Mouse (Mus musculus): Measurements from ENCODE around the gene Alkbh4.
A peak's percentile ranks its signal among the peaks of the same experiment; 100 is the strongest.
"Not testable (repeated sequence)": the region's sequence is repeated elsewhere in the genome, so short reads cannot be mapped to it uniquely, and the experiment has no call there.

Alkbh4 gene

DNA sequence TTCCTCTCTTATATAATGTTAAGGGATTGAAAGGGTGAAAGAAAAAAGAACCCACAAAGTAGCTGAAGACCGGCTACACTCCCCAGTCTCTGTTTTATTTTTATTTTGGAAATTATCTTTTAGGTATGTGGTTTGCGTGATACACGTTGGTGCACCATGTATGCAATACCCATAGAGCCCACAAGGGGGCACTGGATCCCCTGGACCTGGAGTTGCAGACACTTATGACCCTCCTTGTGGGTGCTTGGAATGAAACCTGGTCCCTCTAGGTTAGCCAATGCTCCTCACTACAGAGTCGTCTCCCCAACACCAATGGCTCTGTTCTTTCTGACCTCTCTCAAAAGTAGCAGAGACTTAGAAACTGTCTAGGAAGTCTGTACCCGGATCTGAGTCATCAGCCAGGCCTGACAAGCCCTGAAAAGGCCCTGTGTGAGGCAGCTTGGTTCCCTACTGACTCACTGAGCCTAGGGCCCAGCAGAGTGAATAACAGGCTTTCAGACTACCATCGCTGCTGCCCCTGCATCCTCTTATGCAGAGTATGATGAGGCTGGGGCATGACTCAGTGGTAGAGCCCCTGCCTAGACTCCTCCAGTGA lies 7.3 kb downstream of the Alkbh4 start:
- DNase-seq (ENCODE audit: low read depth, low spot score), result no peak

DNA sequence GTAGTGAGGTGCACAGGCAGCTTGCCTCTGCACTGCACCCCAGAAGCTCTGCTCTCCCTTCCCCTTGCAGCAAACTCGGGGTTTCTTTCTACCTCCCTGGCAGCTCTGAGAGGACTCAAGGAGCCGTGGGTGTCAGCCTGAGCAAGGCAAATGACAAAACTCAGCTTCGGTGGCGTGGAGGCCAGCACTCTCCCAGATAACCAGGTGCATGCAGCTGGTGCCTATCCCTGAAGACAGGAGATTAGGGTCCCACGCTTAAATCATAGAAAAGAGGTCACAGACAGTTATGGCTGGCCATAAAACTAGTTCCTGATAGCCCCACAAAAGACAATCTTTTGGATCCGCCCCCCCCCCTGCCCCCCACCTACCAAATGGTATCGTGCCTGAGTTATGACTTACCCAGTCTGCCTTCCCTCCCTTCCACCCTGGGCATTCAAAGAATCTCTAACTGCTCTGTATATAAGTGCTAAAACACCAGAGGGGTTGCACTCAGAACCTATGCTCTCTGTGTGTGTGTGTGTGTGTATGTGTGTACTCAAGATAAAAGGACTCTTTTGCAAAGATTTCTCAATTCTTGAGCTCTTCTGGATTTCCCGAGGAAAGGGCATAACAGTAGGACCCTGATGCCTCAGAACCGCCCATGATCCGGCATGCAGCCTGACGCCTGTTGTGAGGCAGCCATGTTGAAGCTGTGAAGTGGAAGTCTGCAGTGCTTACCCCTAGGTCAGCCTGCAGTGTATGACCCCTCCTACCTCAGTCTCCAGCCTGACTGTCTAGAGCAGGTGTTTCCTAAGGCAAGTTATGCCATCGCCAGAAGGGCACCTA lies 8.9 kb downstream of the Alkbh4 start:
- DNase-seq (ENCODE audit: low read depth, low spot score), result no peak

DNA sequence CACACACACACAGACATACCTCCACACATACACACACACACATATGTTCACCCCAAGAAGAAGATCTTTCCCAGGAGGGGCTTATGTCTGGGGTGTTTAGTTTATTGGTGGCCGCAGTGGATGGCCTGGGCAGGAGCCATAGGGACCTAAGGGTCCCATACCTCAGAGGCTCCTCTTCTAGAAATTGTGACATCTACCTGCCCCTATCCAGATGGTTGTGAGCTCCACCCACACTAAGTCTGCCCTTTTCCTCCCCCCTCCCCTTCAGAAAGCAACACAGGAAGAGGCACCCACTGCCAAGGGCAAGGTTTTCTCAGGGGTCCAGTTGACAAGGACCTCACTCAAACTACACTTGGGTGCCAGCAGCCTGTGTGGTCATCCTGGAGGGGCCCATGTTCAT lies 11.0 kb downstream of the Alkbh4 start:
- no peak for DNase-seq (ENCODE audit: low read depth, low spot score)

DNA sequence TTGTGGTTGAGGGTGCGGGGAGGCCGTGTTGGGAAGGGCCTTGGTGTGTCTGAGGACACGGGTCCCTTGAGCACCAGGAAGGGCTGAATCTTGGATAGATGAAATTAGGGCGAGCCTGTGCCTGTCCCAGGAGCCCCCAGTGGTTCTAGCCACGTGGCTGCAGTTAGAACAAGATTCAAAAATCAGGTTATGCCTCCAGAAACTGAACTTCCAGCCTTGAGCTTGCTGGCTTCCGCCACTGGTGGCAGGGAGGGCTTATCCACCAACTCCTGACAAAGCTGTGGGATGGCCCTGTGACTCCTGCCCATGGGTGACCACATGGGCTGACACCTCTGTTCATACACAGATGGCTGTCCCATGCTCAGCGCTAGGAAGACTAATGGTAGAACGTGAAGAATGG lies 11.8 kb downstream of the Alkbh4 start:
- DNase-seq (ENCODE audit: low read depth, low spot score), result no peak

DNA sequence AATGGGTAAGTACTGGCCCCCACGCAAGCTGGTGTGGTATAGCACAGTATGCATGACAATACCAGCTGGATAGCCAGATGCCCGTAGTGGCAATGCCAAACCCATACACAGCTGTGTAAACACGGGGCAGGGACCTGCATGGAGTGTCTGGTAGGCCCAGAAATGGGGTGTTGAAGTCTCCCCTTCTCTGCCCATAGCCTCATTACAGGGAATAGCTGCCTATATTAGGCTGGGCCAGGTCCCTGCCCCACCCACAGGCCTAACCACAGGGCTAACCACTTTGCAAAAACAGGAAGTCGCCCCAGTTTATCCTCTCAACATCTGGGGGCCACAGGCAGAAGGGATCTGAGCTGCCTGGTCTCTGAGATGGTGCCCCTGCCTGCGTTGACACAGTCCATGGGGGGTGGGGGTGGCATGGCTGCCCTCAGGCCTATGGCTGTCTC lies 13.2 kb downstream of the Alkbh4 start:
- not testable (repeated sequence) for DNase-seq (ENCODE audit: low read depth, low spot score)

DNA sequence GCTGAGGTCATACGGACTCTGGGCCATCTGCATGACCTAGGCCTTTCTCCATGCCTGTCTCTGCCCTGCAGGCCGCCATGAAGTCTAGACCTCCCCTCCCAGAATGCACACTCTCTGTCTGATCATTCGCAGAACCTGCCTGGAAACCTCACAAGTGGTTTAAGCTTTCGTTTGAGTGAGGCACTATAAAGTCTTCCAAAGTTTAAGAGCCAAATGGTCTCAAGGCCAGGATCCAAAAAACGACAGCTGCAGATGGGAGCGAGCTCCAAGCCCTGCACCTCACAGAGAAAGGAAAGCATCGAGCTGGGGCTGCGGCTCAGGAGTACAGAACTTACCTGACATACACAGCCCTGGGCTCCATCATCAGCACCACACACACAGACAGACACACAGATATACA lies 16.4 kb downstream of the Alkbh4 start:
- no peak for DNase-seq (ENCODE audit: low read depth, low spot score)

DNA sequence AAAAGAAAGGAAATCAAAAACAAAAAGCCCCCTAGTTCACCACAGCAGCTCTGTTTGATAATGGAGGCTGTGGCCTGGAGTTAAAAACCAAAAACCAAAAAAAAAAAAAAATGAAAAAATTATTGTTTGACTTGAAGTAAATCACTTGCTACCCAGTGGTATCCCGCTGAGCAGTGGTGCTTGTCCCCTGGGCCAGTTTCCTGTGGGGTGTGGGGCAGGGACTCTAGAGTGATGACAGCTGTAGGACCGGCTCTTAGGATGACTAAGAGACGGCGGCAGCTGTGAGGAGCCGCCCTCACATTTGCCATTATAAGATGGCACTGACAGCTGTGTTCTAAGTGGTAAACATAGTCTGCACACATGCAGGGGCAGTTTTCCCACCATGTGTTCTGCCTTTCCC lies 19.5 kb downstream of the Alkbh4 start:
- no peak for DNase-seq (ENCODE audit: low read depth, low spot score)

DNA sequence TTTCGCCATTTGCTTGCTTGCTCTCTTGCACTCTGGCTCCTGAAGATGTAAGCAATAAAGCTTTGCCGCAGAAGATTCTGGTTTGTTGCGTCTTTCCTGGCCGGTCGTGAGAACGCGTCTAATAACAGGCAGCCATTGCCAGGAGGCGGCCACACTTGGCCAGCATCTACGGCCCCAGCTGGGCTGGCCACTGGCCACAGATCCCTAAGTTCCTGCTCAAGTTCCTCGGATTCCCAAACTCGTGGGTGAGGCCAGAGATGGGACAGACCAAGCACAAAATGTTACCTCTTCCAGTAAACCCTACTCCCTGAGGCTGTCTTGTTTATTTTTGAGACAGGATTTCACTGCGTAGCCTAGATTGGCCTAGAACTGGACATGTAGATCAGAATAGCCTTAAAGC lies 24.1 kb downstream of the Alkbh4 start:
- not testable (repeated sequence) for DNase-seq (ENCODE audit: low read depth, low spot score)

DNA sequence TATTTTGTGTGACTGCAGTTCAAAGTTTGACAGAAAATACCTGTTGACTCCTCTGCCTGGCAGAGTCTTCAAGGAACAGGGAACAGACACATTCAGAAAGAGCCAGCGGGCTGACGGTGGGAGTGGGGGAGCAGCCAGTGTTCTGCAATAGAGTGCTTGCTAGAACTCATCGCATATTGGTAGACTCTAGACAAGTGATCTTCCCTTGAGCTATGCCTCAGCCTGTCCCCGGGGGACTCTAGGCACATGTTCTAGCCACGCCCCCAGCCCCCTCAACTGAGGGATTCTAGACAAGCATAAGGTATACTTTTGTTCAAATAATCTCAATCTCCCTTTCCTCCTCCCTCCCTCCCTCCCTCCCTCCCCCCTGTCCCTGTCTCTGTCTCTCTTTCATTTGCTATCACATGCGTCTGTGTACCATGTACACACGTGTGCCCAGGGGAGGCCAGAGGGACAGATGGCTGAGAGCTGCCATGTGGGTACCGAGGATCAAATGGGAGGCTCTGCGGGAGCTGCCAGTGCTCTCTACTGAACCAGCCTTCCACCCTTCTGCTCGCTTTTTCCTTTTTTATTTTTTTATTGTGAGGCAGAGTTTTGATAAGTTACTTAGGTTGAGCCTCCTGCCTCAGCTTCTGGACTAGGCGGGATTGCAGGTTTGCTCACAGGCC lies 28.0 kb downstream of the Alkbh4 start:
- no peak for DNase-seq (ENCODE audit: low read depth, low spot score)

DNA sequence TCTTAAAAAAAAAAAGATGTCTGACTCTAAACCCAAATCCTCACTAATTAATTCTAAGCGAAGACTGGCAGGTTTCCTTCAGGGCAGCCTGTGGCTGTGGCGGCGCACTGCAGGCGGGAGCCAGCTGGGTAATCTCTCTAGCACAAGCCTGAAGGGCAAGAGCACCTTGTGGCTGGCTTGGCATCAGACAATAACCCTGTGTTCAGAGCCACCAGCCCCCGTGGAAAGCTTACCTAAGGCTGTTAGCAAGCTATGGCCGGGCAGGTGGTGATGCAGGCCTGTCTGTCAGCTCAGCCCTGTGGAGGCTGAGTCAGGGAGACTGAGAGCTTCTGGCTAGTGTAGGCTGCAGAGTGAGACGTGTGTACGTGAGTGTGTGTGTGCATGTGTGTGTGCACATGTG lies 29.3 kb downstream of the Alkbh4 start:
- DNase-seq (ENCODE audit: low read depth, low spot score), result no peak

DNA sequence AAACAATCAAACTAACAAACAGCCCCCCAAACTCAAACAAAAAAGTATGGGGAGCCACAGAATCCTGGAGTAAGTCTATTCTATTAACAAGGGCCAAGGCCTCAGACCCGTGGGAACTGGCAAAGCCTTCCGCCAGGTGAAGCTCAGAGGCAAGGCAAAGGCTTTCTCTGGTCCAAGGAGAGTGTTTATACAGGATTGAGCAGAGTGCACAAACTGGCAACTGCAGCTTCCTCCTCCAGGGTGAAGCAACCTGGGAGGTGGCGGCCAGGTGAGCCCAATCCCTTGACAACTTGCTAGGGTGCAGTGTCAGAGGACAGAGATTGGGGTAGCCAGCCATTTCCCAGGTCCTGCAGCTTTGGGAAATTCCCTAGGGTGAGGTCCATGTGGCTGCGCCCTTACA lies 31.4 kb downstream of the Alkbh4 start:
- no peak for DNase-seq (ENCODE audit: low read depth, low spot score)

DNA sequence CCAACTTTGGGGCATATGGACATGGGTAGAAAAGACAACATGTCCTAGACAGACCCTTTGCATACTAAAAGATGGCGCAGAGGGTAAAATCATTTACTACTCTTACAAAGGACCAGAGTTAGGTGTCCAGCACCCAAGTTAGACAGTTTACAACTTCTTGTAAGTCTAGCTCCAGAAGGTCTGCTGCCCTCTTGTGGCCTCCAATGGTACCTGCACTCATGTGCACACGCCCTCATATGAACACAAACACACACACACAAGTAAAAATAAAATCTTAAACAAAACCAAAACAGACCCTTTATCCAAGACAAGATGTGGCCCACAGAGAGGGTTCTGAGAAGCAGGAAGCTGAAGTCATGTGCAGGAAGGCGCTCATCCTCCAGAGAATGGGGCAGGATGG lies 32.1 kb downstream of the Alkbh4 start:
- DNase-seq (ENCODE audit: low read depth, low spot score), result no peak

DNA sequence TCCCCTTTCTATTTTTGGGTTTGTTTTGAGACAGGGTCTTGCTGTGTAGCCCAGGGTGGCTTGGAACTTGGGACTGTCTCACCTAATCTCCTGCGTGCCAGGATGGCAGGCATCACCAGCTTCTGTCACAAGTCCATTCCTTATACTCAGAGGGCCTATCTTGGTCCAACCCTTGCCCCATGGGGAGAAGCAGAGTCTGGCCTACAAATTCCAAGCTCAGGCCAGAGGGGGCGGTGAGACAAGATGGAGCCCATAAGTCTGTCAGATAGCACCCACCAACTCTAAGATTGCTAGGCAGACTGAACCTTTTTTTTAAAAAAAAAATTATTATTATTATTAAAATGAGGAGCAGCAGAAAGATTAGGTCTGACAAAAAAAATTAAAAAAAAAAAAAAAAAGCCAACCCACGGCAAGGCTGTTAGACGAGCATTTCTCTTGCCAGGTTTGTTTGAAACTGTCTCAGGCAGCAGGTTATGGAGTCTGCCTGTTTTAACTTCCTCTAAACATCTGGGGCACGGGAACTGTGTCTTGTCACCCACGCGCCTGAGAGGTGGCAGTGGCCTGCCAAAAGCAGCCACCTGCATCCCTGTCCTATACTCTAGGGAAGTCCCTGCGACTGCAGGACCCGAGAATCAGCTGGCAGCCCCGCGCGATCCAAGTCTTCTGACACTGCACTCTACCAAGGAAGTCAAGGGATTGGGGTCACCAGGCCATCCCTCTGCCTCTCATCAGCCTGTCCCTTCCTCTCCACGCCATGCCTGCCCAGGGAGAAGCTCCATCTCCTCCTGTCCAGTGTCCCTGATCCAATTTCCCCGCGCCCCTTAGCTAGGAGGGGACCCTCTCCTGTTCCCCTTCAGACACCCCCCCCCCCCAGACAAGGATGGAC lies 33.9 kb downstream of the Alkbh4 start:
- no peak for DNase-seq (ENCODE audit: low read depth, low spot score)

DNA sequence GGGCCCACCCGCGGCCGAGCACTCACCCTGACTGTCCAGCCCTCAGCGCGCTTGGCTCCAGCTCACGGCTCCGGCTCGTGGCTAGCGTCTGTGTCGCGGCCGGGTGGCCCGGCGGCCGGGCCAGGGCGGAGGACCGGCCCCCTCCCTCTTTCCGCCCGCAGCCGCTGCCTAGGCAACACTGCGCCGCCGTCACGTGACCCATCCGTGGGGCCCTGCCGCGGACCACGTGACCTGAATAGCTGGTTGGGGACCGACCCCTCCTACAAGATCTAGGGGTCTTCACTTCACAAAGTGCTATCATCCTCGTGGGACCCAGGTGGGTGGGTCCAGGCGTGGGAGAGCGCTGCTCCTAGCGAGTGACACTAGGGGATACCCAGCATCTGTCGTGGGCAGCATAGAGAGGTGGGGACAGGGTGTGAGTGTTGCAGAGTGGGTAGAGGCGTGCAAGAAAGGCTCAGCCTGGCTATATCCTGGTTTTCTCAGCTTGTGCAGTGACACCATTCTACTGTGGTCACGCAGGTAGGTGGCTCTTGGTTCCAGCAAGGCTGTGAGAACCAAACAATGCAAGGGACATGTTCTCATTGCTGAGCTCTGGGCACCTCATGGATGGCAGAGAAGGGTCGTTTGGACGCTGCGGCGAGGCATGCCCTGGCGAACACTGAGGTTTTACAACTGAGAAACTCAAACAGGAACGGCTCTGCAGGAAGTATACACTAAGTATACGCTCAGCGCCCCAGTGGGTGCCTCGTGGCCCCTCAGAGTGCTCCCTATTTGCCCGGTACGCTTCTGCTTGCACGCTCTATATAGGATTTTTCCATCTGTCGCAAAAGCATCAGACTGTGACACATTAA lies 34.8 kb downstream of the Alkbh4 start, which contains the start of gene Orai2:
Gene Orai2 (minus strand): TSS at position 202 of the 851 bp plus-strand sequence.
- DNase-seq (ENCODE audit: low read depth, low spot score), result peak; percentile 65

DNA sequence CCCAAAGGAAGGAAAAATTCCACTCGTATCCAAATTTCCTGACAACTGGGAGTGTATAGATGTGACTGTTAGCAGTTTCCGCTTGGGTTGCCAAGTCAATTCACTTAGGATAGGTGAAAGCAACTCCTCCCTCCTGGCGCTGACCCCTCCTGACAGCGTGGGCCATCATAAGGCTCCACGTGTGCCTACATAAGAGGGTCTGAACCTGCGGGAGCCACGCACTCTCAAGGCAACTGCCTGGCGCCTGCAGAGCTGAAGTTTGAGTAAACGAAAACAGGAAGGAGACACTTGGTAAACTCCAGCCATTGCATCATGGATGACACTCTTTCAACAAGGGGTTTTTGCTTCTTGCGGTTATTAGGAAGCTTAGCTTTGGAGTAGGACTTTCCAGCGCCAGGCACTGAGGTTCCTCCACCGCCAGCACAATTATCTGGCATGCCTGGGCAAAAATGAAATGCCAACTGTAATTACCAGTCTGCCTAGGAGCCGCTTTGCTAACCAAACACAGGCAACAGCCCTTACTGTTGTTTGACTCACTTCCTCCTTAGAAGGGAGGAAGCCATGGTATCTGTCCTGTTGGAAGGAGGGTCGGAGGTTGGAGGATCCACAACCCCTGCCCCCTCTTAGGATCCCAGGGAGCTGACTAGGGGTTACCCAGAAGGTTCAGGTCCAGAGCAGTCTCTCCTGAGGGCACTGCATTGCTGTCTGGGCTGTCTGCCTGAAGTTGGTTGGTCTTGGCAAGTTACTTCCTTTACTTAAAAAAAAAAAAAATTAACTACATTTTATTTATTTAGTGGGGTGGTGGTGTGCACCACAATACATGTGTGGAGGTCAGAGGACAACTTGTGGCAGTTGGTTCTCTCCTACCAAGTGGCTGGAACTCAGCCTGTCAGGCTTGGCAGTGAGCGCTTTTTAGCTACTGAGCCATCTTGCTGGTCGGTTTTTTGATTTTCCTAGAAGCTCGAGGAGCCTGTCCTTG lies 35.7 kb downstream of the Alkbh4 start:
- DNase-seq (ENCODE audit: low read depth, low spot score), result no peak

DNA sequence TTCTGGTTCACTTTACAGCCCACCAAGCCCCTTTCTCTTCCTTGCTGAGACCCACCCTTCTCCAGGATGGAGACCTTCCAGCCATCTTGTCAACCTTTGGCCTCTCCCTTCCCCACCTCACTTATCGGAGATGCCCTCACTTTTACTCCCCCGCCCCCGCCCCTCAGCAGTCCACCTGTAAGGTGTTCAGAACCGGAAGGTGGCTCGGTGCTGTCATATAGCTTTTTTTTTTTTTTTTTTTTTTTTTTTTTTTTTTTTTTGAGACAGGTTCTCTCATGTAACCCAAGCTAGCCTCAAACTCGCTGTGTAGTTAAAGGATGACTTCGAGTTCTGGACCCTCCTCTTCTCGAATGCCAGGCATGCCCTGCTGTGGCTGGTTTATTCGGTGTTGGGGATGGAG lies 37.0 kb downstream of the Alkbh4 start:
- DNase-seq (ENCODE audit: low read depth, low spot score), result no peak

DNA sequence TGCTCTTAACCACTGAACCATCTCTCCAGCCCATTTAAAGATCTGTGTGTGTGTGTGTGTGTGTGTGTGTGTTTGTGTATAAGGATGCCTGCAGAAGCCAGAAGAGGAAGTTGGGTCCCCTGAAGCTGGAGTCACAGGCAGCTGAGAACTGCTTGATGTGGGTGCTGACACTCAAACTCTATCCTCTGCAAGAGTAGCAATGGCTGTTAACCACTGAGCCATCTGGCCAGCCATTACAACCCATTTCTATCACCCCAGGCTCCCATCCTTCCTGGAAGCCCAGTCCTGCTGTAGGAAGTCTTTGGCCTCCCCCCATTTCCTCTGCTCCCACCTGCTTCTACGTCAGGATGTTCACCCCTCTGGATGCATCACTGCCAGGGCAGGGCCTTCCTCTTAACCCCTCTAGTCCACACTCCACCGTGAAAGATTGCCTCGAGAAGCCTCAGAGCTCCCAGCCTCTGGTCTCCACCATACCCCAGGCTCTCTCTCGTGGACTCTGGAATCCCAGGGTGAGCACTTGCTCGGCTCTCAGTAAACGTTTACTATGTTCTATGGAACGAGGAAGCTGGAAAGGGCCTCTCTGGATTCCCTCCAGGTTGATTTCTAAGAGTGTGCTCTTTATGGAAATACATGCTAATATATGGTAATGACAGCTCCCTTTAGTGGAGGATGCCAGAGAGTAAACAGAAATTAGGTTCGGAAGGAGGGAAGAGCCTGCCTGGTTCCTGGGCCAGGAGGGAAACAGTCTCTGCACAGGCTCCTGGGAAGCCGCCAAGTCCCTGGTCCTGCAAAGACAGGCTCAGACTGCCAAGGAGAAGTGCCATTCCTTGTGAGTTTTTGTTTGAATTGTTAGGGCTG lies 37.9 kb downstream of the Alkbh4 start:
- peak; percentile 68 for DNase-seq (ENCODE audit: low read depth, low spot score)

DNA sequence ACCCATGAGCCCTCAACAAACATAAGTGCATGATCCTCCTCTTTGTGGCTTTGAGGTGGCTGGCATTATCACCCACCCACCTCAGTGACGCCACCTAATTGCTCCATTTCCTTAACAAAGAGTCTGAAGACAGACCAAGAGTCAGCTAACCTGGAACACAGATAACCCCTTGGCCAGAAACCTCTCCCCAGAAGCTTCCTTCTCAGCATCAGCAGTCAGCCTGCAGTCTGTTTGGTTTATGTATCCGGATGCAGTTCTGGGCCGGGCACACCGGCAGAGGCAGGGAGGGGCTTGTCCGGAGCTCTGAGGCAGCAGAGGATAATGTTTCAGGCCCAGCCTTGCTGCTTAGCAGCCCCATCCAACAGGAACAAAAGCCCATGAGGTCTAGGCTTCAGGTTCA lies 43.6 kb downstream of the Alkbh4 start:
- DNase-seq (ENCODE audit: low read depth, low spot score), result no peak

DNA sequence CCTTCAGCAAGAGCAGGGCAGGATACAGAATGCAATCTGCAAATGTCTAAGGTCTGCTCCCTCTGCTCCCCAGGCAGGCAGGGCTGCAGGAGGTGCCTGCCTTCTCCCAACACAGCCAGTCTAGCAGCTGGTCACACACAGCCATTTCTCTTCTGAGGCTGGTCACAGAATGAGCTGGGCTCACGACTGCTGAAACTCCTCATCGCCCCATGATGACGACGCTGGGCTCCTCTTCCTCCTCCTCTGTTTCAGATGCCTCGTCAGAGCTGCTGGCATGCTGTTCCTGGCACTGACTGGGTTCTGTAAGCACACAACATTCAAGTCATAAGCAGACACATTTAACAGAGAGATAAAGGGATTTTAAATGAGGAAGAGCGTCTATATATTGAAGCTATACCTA lies 45.3 kb downstream of the Alkbh4 start:
- no peak for DNase-seq (ENCODE audit: low read depth, low spot score)

Data from brain, embryonic 18.5 days (tissue).